Mouse (Mus musculus) embryonic facial prominence, embryonic 14.5 days (tissue): ENCODE results near the gene Cd96. TPM values are rescaled to one million over a fixed set of nuclear protein-coding genes. Genes with fewer than 3 reads are reported as not detected.
A peak's percentile ranks its signal among the peaks of the same experiment; 100 is the strongest.
"Not testable (repeated sequence)": the region's sequence is repeated elsewhere in the genome, so short reads cannot be mapped to it uniquely, and the experiment has no call there.

Experiments
- ATAC-seq: fragments of 200-750 bp; cut with Nextera tagmentation; 2 replicates; pipeline ENCODE4 v1.8.0; 2017; ENCODE audit warnings: low read depth, moderate number of reproducible peaks, moderate TSS enrichment
- DNase-seq: peaks from one replicate; pipeline ENCODE4 v3.0.0-alpha.2; 2015; ENCODE audit warnings: low spot score
- H3K27ac ChIP-seq: fragments of 300-500 bp; sonication (generic); replicated peaks from 2 replicates; pipeline ENCODE4 v1.5.1; 2014; ENCODE audit warnings: low read depth, mild to moderate bottlenecking, low read length, moderate library complexity
- H3K27me3 ChIP-seq: fragments of 300-500 bp; sonication (generic); replicated peaks from 2 replicates; pipeline ENCODE4 v1.6.1; 2014; ENCODE audit warnings: low read length; ENCODE audit not compliant: control insufficient read depth, insufficient read depth
- H3K36me3 ChIP-seq: fragments of 300-500 bp; sonication (generic); 2 replicates; pipeline ENCODE4 v1.6.1; 2014; ENCODE audit warnings: low read length, mixed read lengths; ENCODE audit not compliant: control insufficient read depth, insufficient read depth
- H3K4me1 ChIP-seq: fragments of 300-500 bp; sonication (generic); 2 replicates; pipeline ENCODE4 v1.6.1; 2014; ENCODE audit warnings: antibody characterized with exemption, low read length; ENCODE audit not compliant: control insufficient read depth, insufficient read depth
- H3K4me2 ChIP-seq: fragments of 300-500 bp; sonication (generic); 2 replicates; pipeline ENCODE4 v1.6.1; 2014; ENCODE audit warnings: low read depth, mild to moderate bottlenecking, low read length, moderate library complexity, mixed read lengths
- H3K4me3 ChIP-seq: fragments of 300-500 bp; sonication (generic); 2 replicates; pipeline ENCODE4 v1.5.1; 2014; ENCODE audit warnings: low read depth, mild to moderate bottlenecking, low read length
- H3K9ac ChIP-seq: fragments of 300-500 bp; sonication (generic); 2 replicates; pipeline ENCODE4 v1.6.1; 2014; ENCODE audit warnings: low read depth, mild to moderate bottlenecking, low read length, moderate library complexity, mixed read lengths
- H3K9me3 ChIP-seq: fragments of 300-500 bp; sonication (generic); 2 replicates; pipeline ENCODE4 v1.6.1; 2016; ENCODE audit warnings: low read length; ENCODE audit not compliant: control insufficient read depth
- WGBS: fragments of 180-500 bp; shearing (Covaris S2); extraction: QIAGEN DNeasy Blood & Tissue Kit; methylation state at CpG from one replicate; pipeline ENCODE4 v1.1.7; 2014; 5-methylcytosine and 5-hydroxymethylcytosine counted together
- polyA plus RNA-seq: library from polyadenylated mRNA; unstranded; fragments of >200 nt; fragmentation: Nextera tagmentation; extraction: Ambion mirVana; gene quantifications from 2 replicates; pipeline ENCODE4 v1.2.1, GENCODE M21; 2014

Gene Cd96
- polyA plus RNA-seq, result 0.18 and 0.35 TPM in 2 replicates

DNA sequence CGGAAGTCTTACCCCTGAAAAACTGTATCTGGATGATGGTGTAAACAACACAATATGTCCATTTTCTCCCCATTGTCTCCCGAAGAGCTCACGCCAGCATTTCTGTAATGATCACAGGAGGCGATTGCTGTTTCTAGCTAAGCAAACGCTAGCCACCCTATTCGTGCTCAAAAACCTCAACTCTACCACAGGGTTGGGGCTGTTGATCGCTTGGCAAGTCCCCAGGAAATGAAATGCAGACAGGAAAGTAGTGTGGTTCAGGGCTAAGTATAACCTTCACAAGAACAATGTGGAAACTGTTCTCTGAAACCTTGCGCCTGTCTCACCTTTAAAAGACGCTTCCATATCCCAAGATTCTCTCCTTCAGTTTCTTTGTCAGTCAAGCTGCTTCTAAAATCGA, at the start of gene Cd96:
Gene Cd96, minus strand, starts transcription at position 232 of the 400 bp plus-strand sequence.
- H3K27ac ChIP-seq, result no peak within 1 kb of the TSS
- no peak within 1 kb of the TSS for H3K4me3 ChIP-seq
- H3K9me3 ChIP-seq, result no peaks in the 10 kb centered on the region
- H3K9ac ChIP-seq, result no peak within 1 kb of the TSS
- DNase-seq (peak; percentile 26), ATAC-seq (no peak)
- no peaks in the 10 kb centered on the region for H3K4me1 ChIP-seq
- WGBS, result 67% methylated on average over 10 of the region's 10 CpGs
- peak within 1 kb of the TSS; percentile 16; the same call in 1 of the 2 replicates for H3K4me2 ChIP-seq
- H3K36me3 ChIP-seq, result no peaks in the 10 kb centered on the region
- no peaks in the 10 kb centered on the region for H3K27me3 ChIP-seq

DNA sequence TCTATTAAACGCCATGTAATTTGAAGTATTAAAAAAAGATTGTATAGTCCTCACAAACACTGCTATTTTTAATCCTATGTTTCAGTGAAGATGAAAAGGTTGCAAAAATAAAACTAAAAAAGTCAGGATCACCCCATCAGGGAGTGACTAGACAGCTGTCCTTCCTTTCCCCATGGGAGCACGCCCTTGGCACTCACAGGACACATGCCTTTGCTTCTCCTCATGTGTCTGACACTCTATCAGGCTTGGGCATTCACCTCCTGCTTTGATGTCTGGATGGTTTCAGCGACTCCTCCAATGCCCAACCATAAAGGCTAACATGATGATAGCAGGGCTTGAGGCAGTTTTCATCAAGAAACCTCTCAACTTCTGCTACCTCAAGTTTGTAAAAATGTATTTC, 46.9 kb upstream of the Cd96 start:
- 69% methylated on average over 3 of the region's 3 CpGs for WGBS
- H3K4me3 ChIP-seq, result no peak overlapping the region
- H3K27ac ChIP-seq, result no peak overlapping the region
- H3K4me1 ChIP-seq, result no peaks in the 10 kb centered on the region
- H3K4me2 ChIP-seq, result no peak overlapping the region
- H3K27me3 ChIP-seq, result no peaks in the 10 kb centered on the region
- ATAC-seq (no peak; the same call in 1 of the 2 replicates), DNase-seq (peak; percentile 31)
- no peak overlapping the region for H3K9ac ChIP-seq
- no peaks in the 10 kb centered on the region for H3K36me3 ChIP-seq
- H3K9me3 ChIP-seq, result no peaks in the 10 kb centered on the region

DNA sequence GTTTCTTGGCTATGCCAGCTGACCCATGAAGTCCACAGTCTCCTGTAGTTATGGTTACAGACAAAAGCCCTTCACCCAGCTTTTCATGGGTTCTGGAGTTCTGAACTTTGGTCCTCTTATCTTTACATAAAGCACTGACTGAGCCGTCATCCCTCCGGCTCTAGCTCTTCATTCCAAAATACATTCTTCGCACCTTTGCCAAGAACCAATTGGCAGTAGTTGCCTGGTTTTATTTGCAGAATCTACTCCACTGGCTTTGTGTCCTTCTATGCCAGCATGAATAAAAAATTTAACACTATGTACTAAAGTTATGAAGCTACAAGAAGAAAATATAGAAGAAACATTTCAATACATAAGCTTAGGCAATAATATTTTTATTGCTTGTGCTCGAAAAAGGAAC, 45.3 kb upstream of the Cd96 start:
- H3K4me2 ChIP-seq, result no peak overlapping the region
- WGBS, result 86% methylated on average over 4 of the region's 4 CpGs
- no peaks in the 10 kb centered on the region for H3K9me3 ChIP-seq

DNA sequence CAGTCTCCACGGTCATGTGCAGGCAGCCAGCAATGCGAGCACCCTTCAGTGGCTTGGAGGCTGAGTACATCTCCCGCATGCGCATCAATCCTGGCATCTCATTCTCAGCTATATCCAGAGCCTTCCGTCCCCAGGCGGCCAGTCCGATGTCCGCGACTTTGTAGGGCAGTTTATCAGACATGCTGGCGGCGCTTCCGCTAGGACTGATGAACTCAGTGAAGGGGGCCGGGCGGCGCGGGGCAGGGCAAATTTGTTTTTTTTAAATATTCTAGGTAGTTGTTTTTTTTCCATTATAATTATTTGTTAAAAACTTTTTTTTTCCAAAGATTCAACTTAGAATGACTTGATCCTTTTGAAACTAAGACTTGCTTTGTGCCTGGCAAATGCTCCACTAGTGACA, 34.8 kb upstream of the Cd96 start, which contains the start of gene Gm4737:
Gene Gm4737, minus strand, starts transcription at position 246 of the 400 bp plus-strand sequence.
- 98% methylated on average over 8 of the region's 16 CpGs for WGBS
- not testable (repeated sequence) for H3K9me3 ChIP-seq, H3K4me2 ChIP-seq, H3K27me3 ChIP-seq, H3K27ac ChIP-seq, H3K4me3 ChIP-seq, H3K4me1 ChIP-seq, H3K36me3 ChIP-seq, ATAC-seq, H3K9ac ChIP-seq, DNase-seq

More for the DNA sequence above, 45.3 kb upstream of the Cd96 start:
- no peaks in the 10 kb centered on the region for H3K4me1 ChIP-seq
- H3K9ac ChIP-seq, result no peak overlapping the region
- no peak for ATAC-seq
- DNase-seq, result no peak
- H3K27me3 ChIP-seq, result no peaks in the 10 kb centered on the region
- H3K4me3 ChIP-seq, result no peak overlapping the region
- no peaks in the 10 kb centered on the region for H3K36me3 ChIP-seq
- no peak overlapping the region for H3K27ac ChIP-seq

DNA sequence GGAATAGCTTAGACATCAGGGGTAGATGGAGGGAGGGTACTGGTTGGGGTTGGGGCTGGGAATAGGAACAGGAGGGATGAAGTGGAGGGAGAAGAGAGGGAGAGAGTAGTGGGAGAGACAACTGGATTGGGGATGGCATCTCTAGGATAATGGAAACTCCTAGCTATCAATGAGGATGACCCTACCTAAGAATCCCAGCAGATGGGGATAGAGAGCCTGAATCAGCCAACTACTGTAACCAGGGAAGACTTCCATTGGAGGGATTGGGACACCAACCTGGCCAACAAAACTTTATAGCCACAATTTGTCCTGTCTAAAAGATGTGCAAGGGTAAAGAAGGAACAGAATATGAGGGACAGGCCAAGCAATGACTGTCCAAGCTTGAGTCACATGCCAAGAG, 31.1 kb upstream of the Cd96 start:
- H3K27me3 ChIP-seq, result no peaks in the 10 kb centered on the region
- no peak overlapping the region for H3K9ac ChIP-seq
- no peaks in the 10 kb centered on the region for H3K4me1 ChIP-seq
- H3K36me3 ChIP-seq, result no peaks in the 10 kb centered on the region
- no peak overlapping the region for H3K4me3 ChIP-seq
- no peak overlapping the region for H3K4me2 ChIP-seq
- no peak overlapping the region for H3K27ac ChIP-seq
- DNase-seq, result no peak
- H3K9me3 ChIP-seq, result no peaks in the 10 kb centered on the region
- no peak for ATAC-seq

DNA sequence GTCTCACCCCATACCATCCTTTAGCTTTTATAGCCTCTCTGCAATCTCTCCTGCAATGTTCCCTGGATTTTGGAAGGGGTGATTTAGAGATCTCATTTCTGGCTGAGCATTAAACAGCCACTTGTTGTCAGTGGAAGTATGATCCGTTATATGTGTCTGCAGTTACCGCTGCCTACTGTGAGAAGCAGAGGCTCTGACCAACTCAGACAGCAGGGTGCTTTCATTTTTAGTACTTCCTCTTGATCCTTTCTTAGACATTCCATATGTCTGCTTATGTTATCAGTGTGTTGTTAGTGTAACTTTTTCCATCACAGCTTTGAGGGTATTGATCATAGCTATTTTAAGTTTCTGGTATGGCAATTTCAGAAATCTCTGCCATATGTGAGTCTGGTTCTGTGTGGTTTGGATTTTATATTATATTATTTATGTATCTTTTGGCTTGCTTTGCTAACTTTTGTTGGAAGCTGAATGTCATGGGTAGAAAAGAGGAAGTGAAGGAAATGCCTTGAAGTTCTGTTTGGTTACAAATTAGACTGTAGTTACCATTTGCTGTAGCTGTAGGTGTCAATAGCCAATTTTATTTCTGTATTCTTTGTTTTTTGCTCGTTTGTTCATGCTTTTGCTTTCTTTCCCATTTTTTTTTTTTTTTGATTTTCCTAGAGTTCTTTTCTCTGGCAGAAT, 28.8 kb upstream of the Cd96 start:
- Histone ChIP-seq H3K9me3 (no peaks in the 10 kb centered on the region), H3K36me3 (no peaks in the 10 kb centered on the region), H3K27me3 (no peaks in the 10 kb centered on the region), H3K4me1 (no peaks in the 10 kb centered on the region), H3K27ac (no peak overlapping the region), H3K4me2 (no peak overlapping the region), H3K9ac (no peak overlapping the region), H3K4me3 (no peak overlapping the region)
- DNase-seq, result no peak
- WGBS, result 56% methylated on average over 3 of the region's 3 CpGs
- ATAC-seq, result no peak

DNA sequence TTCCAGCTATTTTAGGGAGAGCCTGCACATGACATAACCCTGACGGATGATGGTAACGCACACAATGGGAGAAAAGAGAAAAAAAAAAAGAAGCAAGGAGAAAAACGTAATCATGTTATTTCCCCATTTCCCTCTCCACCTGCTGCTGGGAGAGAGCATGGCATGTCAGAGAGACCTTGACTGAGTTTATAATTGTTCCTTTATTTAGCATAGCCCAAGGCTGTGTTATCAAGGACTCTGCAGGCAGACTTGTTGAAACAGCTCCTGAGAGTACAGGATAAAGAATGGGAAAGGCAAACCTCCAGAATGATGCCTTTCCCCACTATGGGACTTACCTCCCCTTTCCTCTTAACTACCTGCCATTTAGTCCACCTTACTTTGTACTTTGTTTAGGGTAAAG, 26.9 kb upstream of the Cd96 start:
- H3K27ac ChIP-seq, result no peak overlapping the region
- H3K9ac ChIP-seq, result no peak overlapping the region
- no peaks in the 10 kb centered on the region for H3K27me3 ChIP-seq
- no peaks in the 10 kb centered on the region for H3K9me3 ChIP-seq
- no peak overlapping the region for H3K4me2 ChIP-seq
- H3K4me1 ChIP-seq, result no peaks in the 10 kb centered on the region
- no peak for ATAC-seq
- H3K36me3 ChIP-seq, result no peaks in the 10 kb centered on the region
- H3K4me3 ChIP-seq, result no peak overlapping the region
- 66% methylated on average over 3 of the region's 3 CpGs for WGBS
- peak; percentile 51 for DNase-seq

DNA sequence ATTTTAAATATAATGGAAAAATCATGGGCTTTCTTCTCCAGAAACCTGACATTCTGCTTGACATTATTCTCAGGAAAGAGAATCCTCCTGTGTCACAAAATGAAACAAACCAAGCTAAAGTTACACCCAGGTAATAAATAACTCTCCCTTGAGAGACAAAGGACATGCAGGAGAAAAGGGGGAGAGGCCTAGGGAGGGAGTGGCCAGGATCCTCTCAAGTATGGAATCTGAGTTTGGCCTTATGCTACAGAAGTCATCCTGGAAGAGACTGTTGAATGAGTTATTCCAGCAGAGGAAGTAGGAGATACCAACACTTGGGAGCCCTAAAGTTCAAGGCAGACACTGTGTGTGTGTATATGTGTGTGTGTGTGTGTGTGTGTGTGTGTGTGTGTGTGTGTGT, 2.2 kb upstream of the Cd96 start:
- DNase-seq (no peak), ATAC-seq (no peak)
- Histone ChIP-seq H3K27me3 (no peaks in the 10 kb centered on the region), H3K4me2 (no peak overlapping the region), H3K9ac (no peak overlapping the region), H3K9me3 (no peaks in the 10 kb centered on the region), H3K4me3 (no peak overlapping the region), H3K4me1 (no peaks in the 10 kb centered on the region), H3K27ac (no peak overlapping the region), H3K36me3 (no peaks in the 10 kb centered on the region)

DNA sequence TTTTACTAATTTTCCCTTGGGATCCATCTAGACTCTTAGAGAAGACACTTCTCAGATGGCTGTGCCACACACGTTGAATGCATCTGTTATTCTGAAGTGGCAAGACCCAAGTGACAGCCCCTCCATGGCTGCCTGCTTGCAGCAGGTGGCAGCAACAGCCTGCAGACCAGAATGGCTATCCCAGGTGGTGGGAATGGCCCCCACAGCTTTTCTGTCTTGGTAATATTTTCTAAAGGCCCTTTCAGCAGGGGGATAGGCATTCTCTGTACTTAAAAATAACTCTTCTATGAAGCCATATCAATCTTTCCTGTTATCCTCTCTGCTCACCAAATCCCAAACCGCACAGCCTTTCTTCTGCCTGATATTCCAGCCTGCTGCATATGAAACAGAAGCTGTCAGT, 1.4 kb upstream of the Cd96 start:
- no peaks in the 10 kb centered on the region for H3K36me3 ChIP-seq
- no peaks in the 10 kb centered on the region for H3K9me3 ChIP-seq
- peak; percentile 82; the same call in 1 of the 2 replicates for ATAC-seq
- no peak overlapping the region for H3K4me3 ChIP-seq
- H3K27me3 ChIP-seq, result no peaks in the 10 kb centered on the region
- WGBS, result 37% methylated on average over 2 of the region's 2 CpGs
- no peaks in the 10 kb centered on the region for H3K4me1 ChIP-seq
- no peak overlapping the region for H3K9ac ChIP-seq
- no peak overlapping the region for H3K4me2 ChIP-seq
- DNase-seq, result peak; percentile 65
- H3K27ac ChIP-seq, result no peak overlapping the region
